Mouse (Mus musculus): ENCODE measurements around the gene Zg16. TPM values are rescaled to one million over a fixed set of nuclear protein-coding genes. Genes with fewer than 3 reads are reported as not detected.

The Zg16 gene
- polyA plus RNA-seq, 1 experiment from 2014 or later, result not detected

GRCm38 (mm10) chr7:127012845-127013244 is 74.3 kb downstream of the Zg16 start:
- H3K36me3 ChIP-seq, result peaks cover 33% of the 10 kb centered on the region
- no peak overlapping the region for H3K4me3 ChIP-seq
- no peak overlapping the region for H3K27ac ChIP-seq
- peaks cover 55% of the 10 kb centered on the region for H3K4me1 ChIP-seq
- 93% methylated on average over 10 of the region's 10 CpGs for WGBS
- no peaks in the 10 kb centered on the region for H3K9me3 ChIP-seq
- H3K27me3 ChIP-seq (ENCODE audit: insufficient read depth, poor library complexity, severe bottlenecking), result no peaks in the 10 kb centered on the region
- no peak for DNase-seq (ENCODE audit: low spot score)

GRCm38 (mm10) chr7:127012374-127012773 is 74.8 kb downstream of the Zg16 start:
- peaks cover 51% of the 10 kb centered on the region for H3K4me1 ChIP-seq
- no peaks in the 10 kb centered on the region for H3K27me3 ChIP-seq (ENCODE audit: insufficient read depth, poor library complexity, severe bottlenecking)
- 72% methylated on average over 6 of the region's 6 CpGs for WGBS
- H3K9me3 ChIP-seq, result no peaks in the 10 kb centered on the region
- H3K4me3 ChIP-seq, result no peak overlapping the region
- peaks cover 33% of the 10 kb centered on the region for H3K36me3 ChIP-seq
- H3K27ac ChIP-seq, result no peak overlapping the region
- DNase-seq (ENCODE audit: low spot score), result no peak

GRCm38 (mm10) chr7:127011717-127012116 is 75.4 kb downstream of the Zg16 start:
- 76% methylated on average over 2 of the region's 2 CpGs for WGBS
- Histone ChIP-seq H3K4me3 (no peak overlapping the region), H3K27ac (no peak overlapping the region), H3K9me3 (no peaks in the 10 kb centered on the region), H3K27me3 (ENCODE audit: insufficient read depth, poor library complexity, severe bottlenecking) (no peaks in the 10 kb centered on the region), H3K4me1 (peaks cover 48% of the 10 kb centered on the region), H3K36me3 (peaks cover 33% of the 10 kb centered on the region)
- no peak for DNase-seq (ENCODE audit: low spot score)

GRCm38 (mm10) chr7:127011051-127011450 is 76.1 kb downstream of the Zg16 start:
- Histone ChIP-seq H3K4me3 (no peak overlapping the region), H3K36me3 (peaks cover 33% of the 10 kb centered on the region), H3K9me3 (no peaks in the 10 kb centered on the region), H3K4me1 (peaks cover 49% of the 10 kb centered on the region), H3K27me3 (ENCODE audit: insufficient read depth, poor library complexity, severe bottlenecking) (no peaks in the 10 kb centered on the region), H3K27ac (no peak overlapping the region)
- 94% methylated on average over 2 of the region's 2 CpGs for WGBS
- DNase-seq (ENCODE audit: low spot score), result no peak

GRCm38 (mm10) chr7:127009307-127010085 is 77.6 kb downstream of the Zg16 start:
- Histone ChIP-seq H3K27ac (peak overlapping the region; percentile 57), H3K36me3 (peaks cover 21% of the 10 kb centered on the region), H3K27me3 (ENCODE audit: insufficient read depth, poor library complexity, severe bottlenecking) (no peaks in the 10 kb centered on the region), H3K9me3 (no peaks in the 10 kb centered on the region), H3K4me1 (peaks cover 37% of the 10 kb centered on the region), H3K4me3 (no peak overlapping the region)
- DNase-seq (ENCODE audit: low spot score), result no peak
- WGBS, result 82% methylated on average over 17 of the region's 17 CpGs

GRCm38 (mm10) chr7:127008239-127009019 is 78.7 kb downstream of the Zg16 start:
- DNase-seq (ENCODE audit: low spot score), result peak; percentile 93

GRCm38 (mm10) chr7:127007313-127008024 is 79.7 kb downstream of the Zg16 start:
- 83% methylated on average over 6 of the region's 6 CpGs for WGBS
- H3K27me3 ChIP-seq (ENCODE audit: insufficient read depth, poor library complexity, severe bottlenecking), result no peaks in the 10 kb centered on the region

More at GRCm38 (mm10) chr7:127008239-127009019, 78.7 kb downstream of the Zg16 start:
- no peaks in the 10 kb centered on the region for H3K27me3 ChIP-seq (ENCODE audit: insufficient read depth, poor library complexity, severe bottlenecking)
- peaks cover 12% of the 10 kb centered on the region for H3K36me3 ChIP-seq
- H3K4me1 ChIP-seq, result peaks cover 27% of the 10 kb centered on the region
- no peak overlapping the region for H3K4me3 ChIP-seq
- no peaks in the 10 kb centered on the region for H3K9me3 ChIP-seq
- 36% methylated on average over 9 of the region's 9 CpGs for WGBS
- peak overlapping the region; percentile 57 for H3K27ac ChIP-seq

GRCm38 (mm10) chr7:127004122-127004875 is 82.8 kb downstream of the Zg16 start:
- no peak overlapping the region for H3K27ac ChIP-seq
- WGBS, result 79% methylated on average over 4 of the region's 4 CpGs
- peaks cover 18% of the 10 kb centered on the region for H3K4me1 ChIP-seq
- 0 out of 2 replicates have a peak, but pooled peaks cover 3% of the 10 kb centered on the region for H3K36me3 ChIP-seq
- no peaks in the 10 kb centered on the region for H3K9me3 ChIP-seq
- no peak for DNase-seq (ENCODE audit: low spot score)
- no peak overlapping the region for H3K4me3 ChIP-seq
- no peaks in the 10 kb centered on the region for H3K27me3 ChIP-seq (ENCODE audit: insufficient read depth, poor library complexity, severe bottlenecking)

More at GRCm38 (mm10) chr7:127007313-127008024, 79.7 kb downstream of the Zg16 start:
- peaks cover 3% of the 10 kb centered on the region for H3K36me3 ChIP-seq
- peaks cover 20% of the 10 kb centered on the region for H3K4me1 ChIP-seq
- H3K9me3 ChIP-seq, result no peaks in the 10 kb centered on the region
- H3K27ac ChIP-seq, result no peak overlapping the region
- H3K4me3 ChIP-seq, result no peak overlapping the region
- no peak for DNase-seq (ENCODE audit: low spot score)

- DNase-seq (ENCODE audit: low spot score), result no peak
- H3K4me1 ChIP-seq, result peaks cover 12% of the 10 kb centered on the region
- H3K9me3 ChIP-seq, result no peaks in the 10 kb centered on the region
- 0 out of 2 replicates have a peak, but pooled peaks cover 3% of the 10 kb centered on the region for H3K36me3 ChIP-seq
- no peaks in the 10 kb centered on the region for H3K27me3 ChIP-seq (ENCODE audit: insufficient read depth, poor library complexity, severe bottlenecking)
- no peak overlapping the region for H3K27ac ChIP-seq
- no peak overlapping the region for H3K4me3 ChIP-seq
- 86% methylated on average over 5 of the region's 5 CpGs for WGBS
These were observed 83.5 kb downstream of the Zg16 start for GRCm38 (mm10) chr7:127003620-127004019.

Small RNA genes lying within 50 kb of the gene (microRNA-seq; reads per million reads assigned to microRNA genes)
- gene Gm44343, result not detected

Other genes with a start within 250 kb of the Zg16 start
- 0.28 and 0.64 TPM in 2 replicates for gene Doc2a, start 239.9 kb downstream of the Zg16 start, polyA plus RNA-seq (2016; fragmentation: Nextera tagmentation; extraction: Ambion mirVana)
- gene Hirip3, start 225.4 kb downstream of the Zg16 start, polyA plus RNA-seq (2016; fragmentation: Nextera tagmentation; extraction: Ambion mirVana), result 31.1 and 35.0 TPM in 2 replicates
- 79.1 and 92.0 TPM in 2 replicates for gene Ino80e, start 225.0 kb downstream of the Zg16 start, polyA plus RNA-seq (2016; fragmentation: Nextera tagmentation; extraction: Ambion mirVana)
- 33.2 and 39.2 TPM in 2 replicates for gene Taok2, start 202.6 kb downstream of the Zg16 start, polyA plus RNA-seq (2016; fragmentation: Nextera tagmentation; extraction: Ambion mirVana)
- 18.6 and 20.7 TPM in 2 replicates for gene Tmem219, start 164.4 kb downstream of the Zg16 start, polyA plus RNA-seq (2016; fragmentation: Nextera tagmentation; extraction: Ambion mirVana)
- 15.5 and 21.3 TPM in 2 replicates for gene Kctd13, start 158.4 kb downstream of the Zg16 start, polyA plus RNA-seq (2016; fragmentation: Nextera tagmentation; extraction: Ambion mirVana)
- not detected in 2 replicates for gene Asphd1, start 137.7 kb downstream of the Zg16 start, polyA plus RNA-seq (2016; fragmentation: Nextera tagmentation; extraction: Ambion mirVana)
- 0.15 and 0.35 TPM in 2 replicates for gene Sez6l2, start 136.8 kb downstream of the Zg16 start, polyA plus RNA-seq (2016; fragmentation: Nextera tagmentation; extraction: Ambion mirVana)
- gene Cdipt, start 111.4 kb downstream of the Zg16 start, polyA plus RNA-seq (2016; fragmentation: Nextera tagmentation; extraction: Ambion mirVana), result 87.4 and 89.3 TPM in 2 replicates
- 1.3 and 1.5 TPM in 2 replicates for gene Cdiptos, start 111.2 kb downstream of the Zg16 start, polyA plus RNA-seq (2016; fragmentation: Nextera tagmentation; extraction: Ambion mirVana)
- gene Mvp, start 72.7 kb downstream of the Zg16 start, polyA plus RNA-seq (2016; fragmentation: Nextera tagmentation; extraction: Ambion mirVana), result 8.4 and 9.9 TPM in 2 replicates
- gene Pagr1b, start 70.8 kb downstream of the Zg16 start, polyA plus RNA-seq (2016; fragmentation: Nextera tagmentation; extraction: Ambion mirVana), result 0.41 TPM in 1 of 2 replicates, not detected in the other
- 64.1 and 99.6 TPM in 2 replicates for gene Pagr1a, start 70.0 kb downstream of the Zg16 start, polyA plus RNA-seq (2016; fragmentation: Nextera tagmentation; extraction: Ambion mirVana)
- gene Gm42742, start 66.2 kb downstream of the Zg16 start, polyA plus RNA-seq (2016; fragmentation: Nextera tagmentation; extraction: Ambion mirVana), result 20.6 and 46.6 TPM in 2 replicates
- 2.4 and 3.2 TPM in 2 replicates for gene Prrt2, start 66.1 kb downstream of the Zg16 start, polyA plus RNA-seq (2016; fragmentation: Nextera tagmentation; extraction: Ambion mirVana)
- gene Maz, start 60.3 kb downstream of the Zg16 start, polyA plus RNA-seq (2016; fragmentation: Nextera tagmentation; extraction: Ambion mirVana), result 41.5 and 66.9 TPM in 2 replicates
- 110 and 145 TPM in 2 replicates for gene Kif22, start 44.9 kb downstream of the Zg16 start, polyA plus RNA-seq (2016; fragmentation: Nextera tagmentation; extraction: Ambion mirVana)
- gene AI467606, start 4.0 kb upstream of the Zg16 start, polyA plus RNA-seq (2016; fragmentation: Nextera tagmentation; extraction: Ambion mirVana), result 0.73 and 1.0 TPM in 2 replicates
- 7.2 and 14.5 TPM in 2 replicates for gene Qprt, start 34.9 kb upstream of the Zg16 start, polyA plus RNA-seq (2016; fragmentation: Nextera tagmentation; extraction: Ambion mirVana)
- gene Spn, start 50.5 kb upstream of the Zg16 start, polyA plus RNA-seq (2016; fragmentation: Nextera tagmentation; extraction: Ambion mirVana), result 0.06 and 0.50 TPM in 2 replicates
- 49.1 and 61.0 TPM in 2 replicates for gene Cd2bp2, start 108.7 kb upstream of the Zg16 start, polyA plus RNA-seq (2016; fragmentation: Nextera tagmentation; extraction: Ambion mirVana)
- 26.4 and 28.3 TPM in 2 replicates for gene Tbc1d10b, start 121.1 kb upstream of the Zg16 start, polyA plus RNA-seq (2016; fragmentation: Nextera tagmentation; extraction: Ambion mirVana)
- gene Mylpf, start 121.6 kb upstream of the Zg16 start, polyA plus RNA-seq (2016; fragmentation: Nextera tagmentation; extraction: Ambion mirVana), result 40.4 and 51.1 TPM in 2 replicates
- gene Zfp553, start 145.7 kb upstream of the Zg16 start, polyA plus RNA-seq (2016; fragmentation: Nextera tagmentation; extraction: Ambion mirVana), result 30.5 and 42.9 TPM in 2 replicates
- 21.2 and 25.4 TPM in 2 replicates for gene Sept1, start 145.8 kb upstream of the Zg16 start, polyA plus RNA-seq (2016; fragmentation: Nextera tagmentation; extraction: Ambion mirVana)
- gene Zfp771, start 156.9 kb upstream of the Zg16 start, polyA plus RNA-seq (2016; fragmentation: Nextera tagmentation; extraction: Ambion mirVana), result 41.3 and 44.6 TPM in 2 replicates
- gene Dctpp1, start 173.4 kb upstream of the Zg16 start, polyA plus RNA-seq (2016; fragmentation: Nextera tagmentation; extraction: Ambion mirVana), result 222 and 262 TPM in 2 replicates
- gene Sephs2, start 186.7 kb upstream of the Zg16 start, polyA plus RNA-seq (2016; fragmentation: Nextera tagmentation; extraction: Ambion mirVana), result 79.9 and 88.3 TPM in 2 replicates
- 0.72 and 0.92 TPM in 2 replicates for gene Itgal, start 208.9 kb upstream of the Zg16 start, polyA plus RNA-seq (2016; fragmentation: Nextera tagmentation; extraction: Ambion mirVana)